Mouse (Mus musculus) embryonic facial prominence, embryonic 13.5 days (tissue): ENCODE measurements around the gene Hipk1. TPM values are rescaled to one million over a fixed set of nuclear protein-coding genes. Genes with fewer than 3 reads are reported as not detected.

ENCODE experiments used
- ATAC-seq: fragments of 200-750 bp; cut with Nextera tagmentation; 2 replicates; pipeline ENCODE4 v1.8.0; 2017; ENCODE audit warnings: low read depth; ENCODE audit not compliant: insufficient number of reproducible peaks, insufficient read depth, low FRiP score, low TSS enrichment
- H3K27ac ChIP-seq: fragments of 300-500 bp; sonication (generic); 2 replicates; pipeline ENCODE4 v1.5.1; 2015; ENCODE audit warnings: moderate library complexity, mild to moderate bottlenecking, inconsistent platforms
- H3K27me3 ChIP-seq: fragments of 300-500 bp; sonication (generic); 2 replicates; pipeline ENCODE4 v1.6.1; 2015; ENCODE audit warnings: mild to moderate bottlenecking, inconsistent platforms
- H3K36me3 ChIP-seq: fragments of 300-500 bp; sonication (generic); 2 replicates; pipeline ENCODE4 v1.6.1; 2015; ENCODE audit warnings: mild to moderate bottlenecking, inconsistent platforms
- H3K4me1 ChIP-seq: fragments of 300-500 bp; sonication (generic); 2 replicates; pipeline ENCODE4 v1.6.1; 2015; ENCODE audit warnings: inconsistent platforms
- H3K4me2 ChIP-seq: fragments of 300-500 bp; sonication (generic); 2 replicates; pipeline ENCODE4 v1.6.1; 2015; ENCODE audit warnings: moderate library complexity, mild to moderate bottlenecking, inconsistent platforms
- H3K4me3 ChIP-seq: fragments of 300-500 bp; sonication (generic); 2 replicates; pipeline ENCODE4 v1.5.1; 2015; ENCODE audit warnings: mild to moderate bottlenecking, inconsistent platforms
- H3K9ac ChIP-seq: fragments of 300-500 bp; sonication (generic); 2 replicates; pipeline ENCODE4 v1.6.1; 2015; ENCODE audit warnings: mild to moderate bottlenecking, inconsistent platforms
- H3K9me3 ChIP-seq: fragments of 300-500 bp; sonication (generic); 2 replicates; pipeline ENCODE4 v1.6.1; 2016; ENCODE audit warnings: inconsistent platforms
- WGBS: fragments of 180-500 bp; shearing (Covaris S2); methylation state at CpG from one replicate; pipeline ENCODE4 v1.1.7; 2015; ENCODE audit warnings: mixed read lengths; 5-methylcytosine and 5-hydroxymethylcytosine counted together
- polyA plus RNA-seq: library from polyadenylated mRNA; unstranded; fragments of >200 nt; fragmentation: Nextera tagmentation; extraction: Ambion mirVana; gene quantifications from 2 replicates; pipeline ENCODE4 v1.2.1, GENCODE M21; 2015

Hipk1 gene
- polyA plus RNA-seq, 1 experiment from 2014 or later = 11.6 TPM

- no peak overlapping the region for H3K9ac ChIP-seq
- ATAC-seq = no peak
- H3K27ac ChIP-seq = no peak overlapping the region
- H3K27me3 ChIP-seq = no peaks in the 10 kb centered on the region
- WGBS = 40% methylated on average over 5 of the region's 5 CpGs
- H3K9me3 ChIP-seq = no peaks in the 10 kb centered on the region
- no peak overlapping the region for H3K4me3 ChIP-seq
- peaks cover 34% of the 10 kb centered on the region for H3K36me3 ChIP-seq
- no peak overlapping the region for H3K4me2 ChIP-seq
- H3K4me1 ChIP-seq = peaks cover 40% of the 10 kb centered on the region
Observed at GRCm38 (mm10) chr3:103740342-103740741, 51.0 kb downstream of the Hipk1 start.

DNA sequence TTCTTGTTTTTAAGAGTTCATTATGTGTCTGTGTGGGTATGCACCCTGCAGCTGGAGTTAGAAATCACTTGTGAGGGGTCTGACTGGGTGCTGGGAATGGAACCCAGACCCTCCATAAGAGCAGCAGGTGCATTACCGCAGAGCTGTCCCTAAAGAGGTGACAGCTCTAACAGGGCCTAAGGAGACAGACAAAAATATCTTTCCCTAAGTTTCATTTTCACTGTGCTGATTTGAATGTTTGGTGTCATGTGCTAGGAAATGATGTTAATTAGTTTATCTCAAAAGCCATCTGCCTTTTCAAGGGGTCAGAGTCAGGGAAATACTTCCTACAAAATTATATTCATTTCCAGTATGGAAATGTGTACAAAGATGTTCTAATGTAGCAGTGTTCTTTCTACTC lies 52.0 kb downstream of the Hipk1 start, which contains the start of gene Gm10964:
Gene Gm10964, plus strand, starts transcription at position 38 of the 400 bp plus-strand sequence.
- WGBS = 87% methylated on average over 1 of the region's 1 CpGs
- Histone ChIP-seq H3K4me3 (peak within 1 kb of the TSS; percentile 49), H3K27ac (peak within 1 kb of the TSS; percentile 97), H3K36me3 (peaks cover 24% of the 10 kb centered on the region), H3K4me1 (peaks cover 51% of the 10 kb centered on the region), H3K27me3 (no peaks in the 10 kb centered on the region), H3K4me2 (peak within 1 kb of the TSS; percentile 61), H3K9me3 (no peaks in the 10 kb centered on the region), H3K9ac (peak within 1 kb of the TSS; percentile 68)
- no peak for ATAC-seq

DNA sequence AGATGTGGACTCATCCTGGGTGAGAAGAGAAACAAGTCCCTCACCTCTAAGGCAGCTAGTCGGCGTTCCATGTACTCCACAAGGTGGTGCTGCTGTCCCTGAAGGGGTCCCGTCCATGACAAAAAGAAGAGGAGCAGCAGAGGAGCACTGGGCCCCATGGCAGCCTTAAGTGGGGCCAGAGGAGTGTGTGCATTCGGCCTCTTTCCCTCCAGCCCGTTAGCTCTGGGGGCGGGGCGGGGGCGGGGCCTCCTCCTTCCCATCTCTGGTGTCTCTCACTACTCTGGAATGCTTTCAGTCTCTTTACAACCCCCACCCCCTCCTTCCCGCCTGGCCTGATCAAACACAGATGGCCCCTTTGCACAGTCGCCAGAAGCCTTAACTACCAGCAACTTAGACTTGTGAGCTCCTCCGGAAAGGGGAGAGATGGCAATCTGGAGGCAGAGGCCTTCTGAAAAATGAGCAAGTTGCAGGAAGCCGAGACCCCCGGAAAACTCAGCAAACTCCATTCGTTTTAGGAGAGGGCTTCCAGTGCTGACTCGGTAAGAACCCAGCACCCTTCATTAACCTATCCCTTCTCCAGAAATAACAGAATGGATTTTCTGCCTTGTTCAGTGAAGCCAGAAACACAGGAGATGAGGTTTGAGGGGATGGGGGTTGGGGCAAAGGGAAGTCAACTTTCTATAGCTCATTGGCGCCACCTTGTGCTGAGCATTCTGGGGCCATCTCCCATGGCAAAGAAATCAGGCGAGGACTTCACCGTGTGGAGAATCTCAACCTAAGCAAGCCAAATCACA lies 53.4 kb downstream of the Hipk1 start, which contains the start of gene Olfml3:
Gene Olfml3, minus strand, starts transcription at position 224 of the 794 bp plus-strand sequence.
- WGBS = 1% methylated on average over 17 of the region's 18 CpGs
- peaks cover 64% of the 10 kb centered on the region for H3K4me1 ChIP-seq
- H3K4me2 ChIP-seq = peak within 1 kb of the TSS; percentile 61
- H3K27me3 ChIP-seq = no peaks in the 10 kb centered on the region
- H3K4me3 ChIP-seq = peak within 1 kb of the TSS; percentile 49
- peak; percentile 81 for ATAC-seq
- peak within 1 kb of the TSS; percentile 68 for H3K9ac ChIP-seq
- peaks cover 11% of the 10 kb centered on the region for H3K36me3 ChIP-seq
- H3K9me3 ChIP-seq = no peaks in the 10 kb centered on the region
- H3K27ac ChIP-seq = peak within 1 kb of the TSS; percentile 97

- 0 out of 2 replicates have a peak, but pooled peaks cover 9% of the 10 kb centered on the region for H3K36me3 ChIP-seq
- peak overlapping the region; percentile 61 for H3K4me2 ChIP-seq
- peak overlapping the region; percentile 68 for H3K9ac ChIP-seq
- peak overlapping the region; percentile 97 for H3K27ac ChIP-seq
- ATAC-seq = no peak
- H3K4me3 ChIP-seq = peak overlapping the region; percentile 49
- no peaks in the 10 kb centered on the region for H3K9me3 ChIP-seq
- WGBS = 22% methylated on average over 16 of the region's 16 CpGs
- H3K27me3 ChIP-seq = no peaks in the 10 kb centered on the region
- H3K4me1 ChIP-seq = peaks cover 71% of the 10 kb centered on the region
Observed at GRCm38 (mm10) chr3:103737061-103737754, 54.2 kb downstream of the Hipk1 start.

GRCm38 (mm10) chr3:103735776-103736600 lies 55.4 kb downstream of the Hipk1 start:
- Histone ChIP-seq H3K9ac (peak overlapping the region; percentile 68), H3K27ac (peak overlapping the region; percentile 97), H3K4me3 (peak overlapping the region; percentile 49), H3K4me2 (peak overlapping the region; percentile 61), H3K27me3 (no peaks in the 10 kb centered on the region), H3K36me3 (peaks cover 9% of the 10 kb centered on the region; the same call in 1 of the 2 replicates), H3K9me3 (no peaks in the 10 kb centered on the region), H3K4me1 (peaks cover 73% of the 10 kb centered on the region)
- no peak for ATAC-seq
- WGBS = 61% methylated on average over 28 of the region's 28 CpGs

GRCm38 (mm10) chr3:103734696-103735519 lies 56.5 kb downstream of the Hipk1 start:
- no peaks in the 10 kb centered on the region for H3K9me3 ChIP-seq
- H3K4me3 ChIP-seq = peak overlapping the region; percentile 49
- peak overlapping the region; percentile 61 for H3K9ac ChIP-seq
- ATAC-seq = peak; percentile 9; the same call in 1 of the 2 replicates
- WGBS = 5% methylated on average over 11 of the region's 11 CpGs
- H3K27ac ChIP-seq = peak overlapping the region; percentile 97
- H3K4me1 ChIP-seq = peaks cover 67% of the 10 kb centered on the region
- H3K36me3 ChIP-seq = peaks cover 9% of the 10 kb centered on the region; the same call in 1 of the 2 replicates
- no peaks in the 10 kb centered on the region for H3K27me3 ChIP-seq
- H3K4me2 ChIP-seq = peak overlapping the region; percentile 61

GRCm38 (mm10) chr3:103733799-103734695 lies 57.3 kb downstream of the Hipk1 start:
- peak; percentile 12; the same call in 1 of the 2 replicates for ATAC-seq
- peaks cover 64% of the 10 kb centered on the region for H3K4me1 ChIP-seq
- 11% methylated on average over 19 of the region's 19 CpGs for WGBS
- H3K4me2 ChIP-seq = peak overlapping the region; percentile 61
- H3K4me3 ChIP-seq = peak overlapping the region; percentile 49
- peaks cover 9% of the 10 kb centered on the region; the same call in 1 of the 2 replicates for H3K36me3 ChIP-seq
- H3K27me3 ChIP-seq = no peaks in the 10 kb centered on the region
- no peaks in the 10 kb centered on the region for H3K9me3 ChIP-seq
- H3K9ac ChIP-seq = peak overlapping the region; percentile 61
- peak overlapping the region; percentile 97 for H3K27ac ChIP-seq

DNA sequence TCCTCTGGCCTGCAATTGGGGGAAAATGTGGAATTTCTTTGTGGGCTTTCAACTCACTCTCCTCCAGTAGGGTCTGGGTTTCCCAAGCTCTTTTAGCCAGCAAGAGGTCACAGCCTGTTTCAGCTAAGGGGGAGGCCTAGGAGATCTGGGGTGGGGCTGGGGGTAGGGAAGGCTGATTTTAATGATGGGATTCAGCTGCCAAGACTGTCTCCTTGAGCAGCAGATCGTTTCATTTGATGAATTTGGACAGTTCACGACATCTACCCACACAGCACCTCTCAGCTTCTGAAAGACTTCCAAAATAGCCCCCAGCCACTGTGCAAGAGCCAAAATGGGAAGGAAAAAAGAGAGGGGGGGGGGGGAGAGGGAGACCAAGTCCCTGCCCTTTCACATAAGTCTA lies 58.2 kb downstream of the Hipk1 start:
- Histone ChIP-seq H3K4me1 (peaks cover 60% of the 10 kb centered on the region), H3K4me2 (no peak overlapping the region)
- 12% methylated on average over 2 of the region's 2 CpGs for WGBS

GRCm38 (mm10) chr3:103732116-103732515 lies 59.2 kb downstream of the Hipk1 start:
- 76% methylated on average over 3 of the region's 3 CpGs for WGBS
- H3K27ac ChIP-seq = no peak overlapping the region
- H3K4me2 ChIP-seq = no peak overlapping the region
- no peak overlapping the region for H3K4me3 ChIP-seq
- no peaks in the 10 kb centered on the region for H3K27me3 ChIP-seq
- no peaks in the 10 kb centered on the region for H3K9me3 ChIP-seq
- peaks cover 55% of the 10 kb centered on the region for H3K4me1 ChIP-seq
- no peak overlapping the region for H3K9ac ChIP-seq
- ATAC-seq = no peak
- H3K36me3 ChIP-seq = peaks cover 9% of the 10 kb centered on the region; the same call in 1 of the 2 replicates

More for the DNA sequence above, 58.2 kb downstream of the Hipk1 start:
- Histone ChIP-seq H3K9ac (peak overlapping the region; percentile 36; the same call in 1 of the 2 replicates), H3K27me3 (no peaks in the 10 kb centered on the region), H3K4me3 (no peak overlapping the region), H3K27ac (peak overlapping the region; percentile 97), H3K36me3 (peaks cover 9% of the 10 kb centered on the region; the same call in 1 of the 2 replicates), H3K9me3 (no peaks in the 10 kb centered on the region)
- no peak for ATAC-seq
